Mouse (Mus musculus) brain, embryonic 14.5 days (tissue): ENCODE measurements around the gene Tas2r118.

Experiments
- CTCF ChIP-seq: fragments of 200-500 bp; IDR thresholded peaks from 2 replicates; pipeline ENCODE4 v1.5.1; 2012; ENCODE audit warnings: inconsistent platforms, mild to moderate bottlenecking, moderate library complexity, borderline replicate concordance; ENCODE audit not compliant: insufficient read depth, insufficient read length; ENCODE audit errors: extremely low read depth
- POLR2A ChIP-seq: fragments of 200-500 bp; IDR thresholded peaks from 2 replicates; pipeline ENCODE4 v1.6.1; 2012; ENCODE audit warnings: mild to moderate bottlenecking, inconsistent platforms, borderline replicate concordance; ENCODE audit not compliant: poor library complexity, insufficient read depth, insufficient read length, severe bottlenecking; ENCODE audit errors: extremely low read depth

GRCm38 (mm10) chr6:23966980-23967379 is 2.9 kb downstream of the Tas2r118 start:
- no peak for TF ChIP-seq CTCF
- TF ChIP-seq POLR2A: no peak
